Mouse (Mus musculus) erythroblast, embryonic 14.5 days (primary cell): Measurements from ENCODE around the gene BC049730. TPM values are rescaled to one million over a fixed set of nuclear protein-coding genes. Genes with fewer than 3 reads are reported as not detected.
"Not testable (repeated sequence)": the region's sequence is repeated elsewhere in the genome, so short reads cannot be mapped to it uniquely, and the experiment has no call there.

Experiments
- H3K27me3 ChIP-seq: 2 replicates; pipeline ENCODE4 v1.6.1; 2012; ENCODE audit warnings: inconsistent platforms; ENCODE audit not compliant: control insufficient read depth
- H3K36me3 ChIP-seq: 2 replicates; pipeline ENCODE4 v1.6.1; 2012; ENCODE audit warnings: mild to moderate bottlenecking, inconsistent platforms; ENCODE audit not compliant: control insufficient read depth
- H3K4me1 ChIP-seq: 2 replicates; pipeline ENCODE4 v1.6.1; 2012; ENCODE audit warnings: inconsistent platforms; ENCODE audit not compliant: control insufficient read depth
- H3K4me3 ChIP-seq: replicated peaks from 2 replicates; pipeline ENCODE3; 2012; ENCODE audit warnings: moderate library complexity, mild to moderate bottlenecking, inconsistent platforms
- H3K9me3 ChIP-seq: 2 replicates; pipeline ENCODE4 v1.6.1; 2012; ENCODE audit warnings: low read length, inconsistent platforms, mixed read lengths; ENCODE audit not compliant: control insufficient read depth
- GATA1 ChIP-seq: IDR thresholded peaks from 2 replicates; pipeline ENCODE4 v1.6.1; 2012; ENCODE audit warnings: low read length, inconsistent platforms, mixed read lengths
- TAL1 ChIP-seq: IDR thresholded peaks from 3 replicates; pipeline ENCODE4 v1.6.1; 2012; ENCODE audit warnings: low read length, inconsistent platforms, mixed read lengths
- polyA plus RNA-seq: library from polyadenylated mRNA; stranded (reverse); fragments of >175 nt; gene quantifications from 2 replicates; pipeline ENCODE4 v1.2.3, GENCODE M21; 2012

Gene BC049730
- 0.24 and 0.66 TPM in 2 replicates for polyA plus RNA-seq

DNA sequence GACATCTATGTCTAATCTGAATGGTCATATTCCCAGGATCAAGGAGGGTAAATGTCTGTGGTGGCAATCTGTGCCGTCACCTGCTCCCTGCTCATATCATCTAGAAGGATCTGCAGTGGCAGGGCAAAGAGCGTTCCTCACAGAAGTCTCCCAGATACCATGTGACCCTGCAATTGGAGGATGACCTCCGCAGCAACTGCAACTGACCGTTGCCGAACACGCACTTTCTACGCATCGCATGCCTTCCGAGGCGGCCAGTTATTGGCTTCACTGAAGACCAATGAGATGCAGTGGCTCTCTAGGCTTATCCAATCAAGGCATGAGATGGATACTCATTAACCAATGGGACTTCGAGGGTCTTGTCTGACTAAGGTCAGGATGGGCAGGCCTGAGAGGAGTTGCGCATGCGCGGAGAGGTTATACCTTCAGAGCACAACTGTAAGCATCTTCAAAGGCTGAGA lies at the start of gene BC049730:
Gene BC049730 (plus strand): TSS at position 411 of the 461 bp plus-strand sequence.
- no peaks in the 10 kb centered on the region for H3K4me1 ChIP-seq
- no peaks in the 10 kb centered on the region for H3K9me3 ChIP-seq
- TF ChIP-seq GATA1 (no peak), TAL1 (no peak)
- no peaks in the 10 kb centered on the region for H3K36me3 ChIP-seq
- no peak within 1 kb of the TSS for H3K4me3 ChIP-seq
- no peaks in the 10 kb centered on the region for H3K27me3 ChIP-seq

DNA sequence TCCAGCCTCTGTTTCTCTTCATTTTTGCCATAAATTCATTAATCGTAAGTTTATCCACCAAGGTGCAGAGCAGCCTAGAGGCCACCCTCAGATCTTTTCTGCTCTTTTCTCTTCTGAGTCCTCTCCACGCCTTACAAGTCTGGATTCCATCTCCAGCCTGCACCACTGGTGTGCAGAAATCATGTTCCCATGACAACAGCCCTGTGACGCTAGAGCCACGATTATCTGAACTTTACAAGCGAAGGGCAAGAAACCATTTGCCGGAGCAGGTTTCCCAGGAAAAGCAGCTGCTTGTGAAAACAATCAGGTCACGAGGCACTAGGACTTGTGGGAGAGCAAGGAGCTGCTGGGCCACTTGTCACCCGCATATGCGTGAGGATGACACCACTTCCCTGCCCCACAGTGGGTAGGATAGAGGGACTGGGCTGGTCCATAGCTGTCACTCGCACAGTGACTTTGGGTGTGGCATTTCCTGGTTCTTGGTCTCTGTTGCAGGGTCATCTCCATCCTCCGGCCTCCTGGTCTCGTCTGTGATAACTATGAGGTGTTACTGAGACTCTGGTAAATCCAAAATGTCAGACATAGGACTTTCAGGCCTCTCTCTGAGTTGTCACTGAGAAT lies 49.2 kb upstream of the BC049730 start:
- Histone ChIP-seq H3K9me3 (no peaks in the 10 kb centered on the region), H3K4me3 (no peak overlapping the region), H3K27me3 (no peaks in the 10 kb centered on the region), H3K36me3 (no peaks in the 10 kb centered on the region), H3K4me1 (no peaks in the 10 kb centered on the region)
- TF ChIP-seq GATA1: no peak
- TF ChIP-seq TAL1: no peak

DNA sequence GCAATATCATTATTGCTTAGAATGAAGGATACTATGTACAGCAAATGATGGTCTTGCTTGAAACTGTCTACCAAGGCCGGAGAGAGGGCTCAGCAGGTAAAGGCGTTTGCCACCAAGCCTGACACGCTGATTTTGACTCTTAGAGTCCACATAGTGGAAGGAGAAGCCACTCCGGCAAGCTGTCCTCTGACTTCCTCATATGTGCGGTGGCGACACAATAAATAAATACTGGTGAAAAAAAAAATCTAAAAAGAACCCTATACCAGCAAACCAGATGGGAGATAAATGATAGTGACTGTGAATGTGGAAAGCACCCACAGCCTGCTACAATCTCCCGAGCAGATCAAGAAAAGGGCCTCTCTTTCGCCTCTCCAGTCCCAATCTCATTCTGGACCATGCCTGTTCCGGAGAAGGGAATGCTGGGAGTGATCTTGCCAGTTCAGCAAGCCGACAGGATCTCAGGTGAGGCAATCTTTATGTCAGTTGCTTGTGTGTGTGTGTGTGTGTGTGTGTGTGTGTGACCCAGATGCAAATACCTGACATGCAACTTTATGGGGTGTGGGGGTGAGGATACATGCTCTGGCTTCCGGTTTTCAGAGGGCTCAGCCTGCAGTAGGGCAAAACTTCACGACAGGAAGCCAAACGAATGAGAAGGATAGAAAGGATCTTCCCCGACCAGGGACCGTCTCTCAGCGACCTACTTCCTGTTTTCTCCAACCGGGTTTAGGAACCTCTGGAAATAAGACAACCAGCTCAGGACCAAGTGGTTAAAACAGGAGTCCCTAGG lies 47.7 kb upstream of the BC049730 start:
- no peak overlapping the region for H3K4me3 ChIP-seq
- H3K36me3 ChIP-seq: no peaks in the 10 kb centered on the region
- no peaks in the 10 kb centered on the region for H3K4me1 ChIP-seq
- H3K9me3 ChIP-seq: no peaks in the 10 kb centered on the region
- TF ChIP-seq GATA1 (no peak), TAL1 (no peak)
- no peaks in the 10 kb centered on the region for H3K27me3 ChIP-seq

DNA sequence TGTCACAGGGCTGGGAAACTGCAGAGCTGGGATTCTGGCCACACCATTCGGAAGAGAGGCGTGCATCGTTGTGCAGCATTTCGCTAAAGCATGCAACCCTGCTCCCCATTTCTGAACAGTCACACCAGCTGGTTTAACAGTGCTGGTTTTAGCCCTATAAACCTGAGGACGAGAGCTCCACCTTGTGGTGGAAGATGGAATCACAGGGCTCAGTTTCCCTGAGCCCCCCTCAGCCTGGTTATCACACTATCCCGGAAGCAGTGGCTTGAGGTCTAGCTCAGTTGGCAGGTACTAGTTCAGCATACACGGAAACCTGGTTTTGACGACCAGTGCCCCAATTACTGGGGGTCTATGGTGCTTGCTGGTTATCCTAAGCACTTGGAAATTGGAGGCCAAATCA lies 46.5 kb upstream of the BC049730 start:
- TF ChIP-seq TAL1 (no peak), GATA1 (no peak)
- H3K9me3 ChIP-seq: no peaks in the 10 kb centered on the region
- no peak overlapping the region for H3K4me3 ChIP-seq
- no peaks in the 10 kb centered on the region for H3K27me3 ChIP-seq
- H3K4me1 ChIP-seq: no peaks in the 10 kb centered on the region
- no peaks in the 10 kb centered on the region for H3K36me3 ChIP-seq

DNA sequence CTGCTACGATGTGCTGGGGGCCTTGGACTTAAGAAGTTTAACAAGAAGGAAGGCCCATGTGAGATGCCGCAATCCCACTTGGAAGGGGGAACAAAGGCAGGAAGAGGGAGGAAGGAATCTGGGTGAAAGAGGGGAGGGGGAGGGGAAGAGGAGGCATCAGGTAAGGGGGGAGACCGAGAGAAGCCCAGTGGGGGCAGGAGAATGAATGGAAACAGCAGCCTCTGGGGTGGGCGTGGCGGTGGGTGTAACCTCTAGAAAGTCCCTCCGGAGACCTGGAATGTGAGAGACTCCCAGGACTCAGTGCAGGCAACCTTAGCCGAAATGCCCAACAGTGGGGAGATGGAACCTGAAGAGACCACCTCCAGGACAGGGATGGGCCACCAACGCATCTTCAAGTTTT lies 44.7 kb upstream of the BC049730 start:
- Histone ChIP-seq H3K27me3 (no peaks in the 10 kb centered on the region), H3K36me3 (no peaks in the 10 kb centered on the region), H3K4me1 (no peaks in the 10 kb centered on the region), H3K9me3 (no peaks in the 10 kb centered on the region), H3K4me3 (no peak overlapping the region)
- TF ChIP-seq GATA1 (no peak), TAL1 (no peak)

DNA sequence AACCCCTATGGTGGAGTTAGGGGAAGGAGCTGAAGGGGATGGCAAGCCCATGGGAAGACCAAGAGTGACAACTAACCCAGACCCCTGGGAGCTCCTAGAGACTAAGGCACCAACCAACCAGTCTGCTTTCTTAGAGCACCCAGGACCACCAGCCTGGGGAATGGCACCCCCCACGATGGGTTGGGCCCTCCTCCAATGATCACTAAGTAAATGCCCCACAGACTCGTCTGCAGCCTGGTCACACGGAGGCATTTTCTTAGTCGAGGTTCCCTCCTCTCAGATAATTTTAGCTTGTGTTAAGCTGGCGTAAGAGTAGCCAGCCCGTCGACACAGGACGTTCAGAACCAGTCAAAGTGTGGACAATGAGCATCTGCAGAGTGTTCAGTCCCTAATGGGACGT lies 44.1 kb upstream of the BC049730 start:
- H3K4me3 ChIP-seq: no peak overlapping the region

DNA sequence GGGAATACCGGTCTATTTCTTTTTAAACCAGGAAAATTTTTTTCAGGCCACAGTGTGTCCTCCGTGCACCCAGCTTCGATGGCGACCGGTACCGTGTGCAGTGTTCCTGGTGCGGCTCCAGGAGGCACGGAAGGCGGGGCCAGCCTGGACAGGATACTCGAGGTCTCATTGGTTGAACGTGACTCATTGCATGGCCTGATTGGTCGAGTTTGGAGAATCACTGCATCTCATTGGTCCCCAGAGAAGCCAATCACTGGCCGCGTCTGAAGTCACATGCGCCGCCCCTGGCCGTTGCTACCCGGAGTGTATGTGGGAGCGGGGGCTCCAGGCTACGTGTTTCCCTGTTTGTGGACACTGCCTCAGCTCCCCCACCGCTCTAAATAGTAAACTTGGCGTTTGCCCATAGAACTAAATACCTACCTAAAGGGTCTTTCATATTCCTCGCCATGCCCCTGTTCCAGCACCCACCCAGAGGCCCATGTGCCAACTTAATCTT lies 37.0 kb upstream of the BC049730 start:
- Histone ChIP-seq H3K36me3 (no peaks in the 10 kb centered on the region), H3K9me3 (no peaks in the 10 kb centered on the region), H3K4me1 (no peaks in the 10 kb centered on the region), H3K27me3 (no peaks in the 10 kb centered on the region), H3K4me3 (no peak overlapping the region)
- no peak for TF ChIP-seq GATA1
- TF ChIP-seq TAL1: no peak

More for the DNA sequence above, 44.1 kb upstream of the BC049730 start:
- H3K27me3 ChIP-seq: no peaks in the 10 kb centered on the region
- H3K9me3 ChIP-seq: no peaks in the 10 kb centered on the region
- no peak for TF ChIP-seq GATA1
- no peak for TF ChIP-seq TAL1
- H3K4me1 ChIP-seq: no peaks in the 10 kb centered on the region
- H3K36me3 ChIP-seq: no peaks in the 10 kb centered on the region

DNA sequence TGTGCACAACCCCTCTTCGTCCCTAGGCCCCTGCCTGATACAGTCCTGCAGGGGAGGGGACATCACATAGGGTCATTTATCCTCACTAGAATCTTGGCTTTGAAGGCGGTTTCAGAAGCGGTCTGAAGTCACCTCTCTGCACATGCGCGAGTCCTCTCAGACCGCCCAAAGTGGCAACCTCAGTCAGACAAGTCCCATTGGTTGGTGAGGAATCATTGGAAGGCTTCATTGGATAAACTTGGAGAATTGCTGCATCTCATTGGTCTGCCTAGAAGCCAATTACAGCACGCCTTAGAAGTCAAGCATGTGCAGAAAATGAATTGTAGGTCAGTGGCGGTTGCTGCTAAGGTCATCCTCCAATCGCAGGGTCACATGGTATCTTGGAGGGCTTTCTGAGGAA lies 32.5 kb upstream of the BC049730 start, which contains the start of gene Tex101:
Gene Tex101 (minus strand): TSS at position 101 of the 400 bp plus-strand sequence.
- TF ChIP-seq GATA1 (no peak), TAL1 (no peak)
- no peaks in the 10 kb centered on the region for H3K4me1 ChIP-seq
- H3K4me3 ChIP-seq: no peak within 1 kb of the TSS
- no peaks in the 10 kb centered on the region for H3K9me3 ChIP-seq
- no peaks in the 10 kb centered on the region for H3K27me3 ChIP-seq
- no peaks in the 10 kb centered on the region for H3K36me3 ChIP-seq

DNA sequence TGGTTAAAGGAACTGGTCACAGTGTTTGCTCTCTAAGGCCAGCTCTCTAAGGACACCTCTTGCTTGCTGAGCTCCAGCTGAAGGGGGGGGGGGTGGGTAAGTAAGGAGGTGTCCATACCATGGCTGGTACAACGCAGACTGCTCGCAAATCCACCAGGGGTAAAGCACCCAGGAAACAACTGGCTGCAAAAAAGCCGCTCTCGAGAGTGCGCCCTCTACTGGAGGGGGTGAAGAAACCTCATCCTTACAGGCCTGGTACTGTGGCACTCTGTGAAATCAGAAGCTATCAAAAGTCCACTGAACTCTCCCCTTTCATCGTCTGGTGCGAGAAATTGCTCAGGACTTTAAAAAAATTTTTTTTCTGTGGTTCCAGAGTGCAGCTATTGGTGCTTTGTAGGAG lies 24.9 kb upstream of the BC049730 start:
- not testable (repeated sequence) for H3K27me3 ChIP-seq, H3K36me3 ChIP-seq, H3K9me3 ChIP-seq, H3K4me3 ChIP-seq, H3K4me1 ChIP-seq

DNA sequence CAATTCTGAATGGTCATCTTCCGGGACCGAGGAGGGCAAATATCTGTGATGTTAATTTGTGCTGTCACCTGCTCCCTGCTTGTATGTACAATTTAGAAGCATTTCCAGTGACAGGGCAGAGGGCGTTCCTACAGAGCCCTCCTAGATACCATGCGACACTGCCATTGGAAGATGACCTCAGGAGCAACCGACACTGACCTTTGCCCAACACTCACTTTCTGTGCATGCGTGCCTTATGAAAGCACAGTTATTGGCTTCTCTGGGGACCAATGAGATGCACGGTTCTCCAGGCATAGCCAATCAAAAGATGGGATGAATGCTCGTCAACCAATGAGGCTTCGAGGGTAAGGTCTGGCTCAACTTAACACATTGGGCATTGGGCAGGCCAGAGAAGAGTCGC lies 21.5 kb upstream of the BC049730 start:
- H3K27me3 ChIP-seq, H3K4me3 ChIP-seq, H3K9me3 ChIP-seq, H3K36me3 ChIP-seq, H3K4me1 ChIP-seq: not testable (repeated sequence)

DNA sequence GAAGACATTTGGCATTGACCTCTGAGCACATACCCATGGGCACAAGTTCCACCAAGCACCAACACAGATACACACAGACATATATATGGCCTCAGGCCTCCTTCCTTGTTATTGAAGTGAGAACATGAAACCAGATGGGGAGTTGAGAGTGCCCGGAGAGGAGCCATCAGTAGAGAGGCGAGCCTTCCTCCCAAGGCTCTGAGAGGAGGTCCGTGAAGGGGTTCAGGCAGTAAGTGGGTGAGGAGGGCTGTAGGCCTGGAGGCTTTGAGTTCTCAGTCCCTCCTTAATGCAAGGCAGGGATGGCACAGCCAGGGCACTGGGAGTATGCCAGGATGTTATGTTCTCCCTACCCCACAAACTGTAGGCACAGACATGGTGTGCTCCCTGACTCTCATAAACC lies 16.3 kb upstream of the BC049730 start:
- not testable (repeated sequence) for H3K4me3 ChIP-seq, H3K9me3 ChIP-seq, H3K27me3 ChIP-seq, H3K36me3 ChIP-seq, H3K4me1 ChIP-seq

DNA sequence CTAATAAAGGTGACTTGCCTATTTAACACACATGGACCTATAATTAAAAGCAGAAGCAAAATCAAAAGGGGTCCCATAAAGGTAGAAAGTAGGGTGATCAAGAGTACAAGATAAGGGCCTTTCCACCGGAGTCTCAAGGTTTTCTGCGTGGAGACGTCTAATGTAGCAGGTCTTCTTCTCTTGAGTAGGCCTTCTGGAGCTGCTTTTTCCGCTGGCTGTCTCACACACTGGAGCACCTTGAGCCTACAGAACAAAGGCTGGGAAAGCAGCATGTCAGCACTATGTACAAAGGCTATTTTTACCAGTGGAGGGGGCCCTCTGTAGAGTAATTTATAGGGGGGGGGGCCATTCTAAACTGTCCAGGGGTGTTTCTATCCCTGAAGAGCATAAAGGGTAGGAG lies 11.2 kb upstream of the BC049730 start:
- H3K27me3 ChIP-seq, H3K4me3 ChIP-seq, H3K9me3 ChIP-seq, H3K4me1 ChIP-seq, H3K36me3 ChIP-seq: not testable (repeated sequence)

DNA sequence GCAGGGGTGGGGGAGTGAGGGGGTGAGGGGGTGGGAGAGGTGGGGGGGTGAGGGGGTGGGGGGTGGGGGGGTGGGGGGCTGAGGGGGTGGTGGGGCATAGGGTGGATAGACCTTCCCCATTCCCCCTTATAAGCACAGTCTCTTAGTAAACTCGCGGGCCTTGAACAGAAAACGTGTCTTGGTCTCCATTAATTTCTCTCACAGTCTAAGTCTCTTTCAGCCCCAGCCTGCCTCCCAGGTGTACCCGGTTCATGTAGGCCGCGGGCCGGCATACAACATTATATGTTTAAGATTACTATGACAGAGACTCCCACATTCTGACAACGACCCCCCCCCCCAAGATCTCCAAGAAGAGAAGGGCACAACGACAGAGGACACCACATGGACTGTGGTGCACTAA lies 6.2 kb upstream of the BC049730 start:
- H3K36me3 ChIP-seq, H3K4me1 ChIP-seq, H3K4me3 ChIP-seq, H3K27me3 ChIP-seq, H3K9me3 ChIP-seq: not testable (repeated sequence)
